Mouse (Mus musculus) liver, embryonic 12.5 days (tissue): ENCODE data around the gene Polh. TPM values are rescaled to one million over a fixed set of nuclear protein-coding genes. Genes with fewer than 3 reads are reported as not detected.

Experiments used
- ATAC-seq: fragments of 200-750 bp; cut with Nextera tagmentation; 2 replicates; pipeline ENCODE4 v1.8.0; 2017; ENCODE audit warnings: moderate number of reproducible peaks, mild to moderate bottlenecking, moderate library complexity
- H3K27ac ChIP-seq: fragments of 300-500 bp; sonication (generic); 2 replicates; pipeline ENCODE4 v1.5.1; 2016; ENCODE audit warnings: mild to moderate bottlenecking
- H3K27me3 ChIP-seq: fragments of 300-500 bp; sonication (generic); replicated peaks from 2 replicates; pipeline ENCODE4 v1.6.1; 2016; ENCODE audit warnings: mild to moderate bottlenecking, moderate library complexity
- H3K36me3 ChIP-seq: fragments of 300-500 bp; sonication (generic); 2 replicates; pipeline ENCODE4 v1.6.1; 2016; ENCODE audit warnings: mild to moderate bottlenecking, moderate library complexity
- H3K4me1 ChIP-seq: fragments of 300-500 bp; sonication (generic); 2 replicates; pipeline ENCODE4 v1.6.1; 2016
- H3K4me2 ChIP-seq: fragments of 300-500 bp; sonication (generic); 2 replicates; pipeline ENCODE4 v1.6.1; 2016; ENCODE audit warnings: mild to moderate bottlenecking, moderate library complexity
- H3K4me3 ChIP-seq: fragments of 300-500 bp; sonication (generic); 2 replicates; pipeline ENCODE4 v1.5.1; 2016; ENCODE audit warnings: mild to moderate bottlenecking, moderate library complexity
- H3K9ac ChIP-seq: fragments of 300-500 bp; sonication (generic); 2 replicates; pipeline ENCODE4 v1.6.1; 2016; ENCODE audit warnings: mild to moderate bottlenecking, moderate library complexity
- H3K9me3 ChIP-seq: fragments of 300-500 bp; sonication (generic); replicated peaks from 2 replicates; pipeline ENCODE4 v1.6.1; 2016; ENCODE audit warnings: mild to moderate bottlenecking, moderate library complexity
- WGBS: fragments of 180-500 bp; shearing (Covaris S2); methylation state at CpG from one replicate; pipeline ENCODE4 v1.1.7; 2016; ENCODE audit not compliant: insufficient replicate concordance; 5-methylcytosine and 5-hydroxymethylcytosine counted together
- polyA plus RNA-seq: library from polyadenylated mRNA; unstranded; fragments of >200 nt; fragmentation: Nextera tagmentation; extraction: Ambion mirVana; gene quantifications from 2 replicates; pipeline ENCODE4 v1.2.1, GENCODE M21; 2016

The Polh gene
- polyA plus RNA-seq, 1 experiment from 2014 or later: 25.0 TPM

- no peak overlapping the region for H3K4me2 ChIP-seq
- ATAC-seq: no peak
- H3K9ac ChIP-seq: no peak overlapping the region
- WGBS: 60% methylated on average over 1 of the region's 1 CpGs
- H3K27me3 ChIP-seq: no peaks in the 10 kb centered on the region
- 0 out of 2 replicates have a peak overlapping the region, but pooled peaks have one; percentile 53 for H3K27ac ChIP-seq
- no peaks in the 10 kb centered on the region for H3K9me3 ChIP-seq
- H3K4me1 ChIP-seq: peaks cover 22% of the 10 kb centered on the region
- no peak overlapping the region for H3K4me3 ChIP-seq
- peaks cover 97% of the 10 kb centered on the region for H3K36me3 ChIP-seq
Measured at GRCm38 (mm10) chr17:46236067-46236466, 33.6 kb upstream of the Polh start.

- no peak overlapping the region for H3K9ac ChIP-seq
- H3K27me3 ChIP-seq: no peaks in the 10 kb centered on the region
- H3K4me1 ChIP-seq: no peaks in the 10 kb centered on the region
- H3K4me2 ChIP-seq: no peak overlapping the region
- H3K36me3 ChIP-seq: peaks cover 99% of the 10 kb centered on the region
- no peak overlapping the region for H3K27ac ChIP-seq
- 79% methylated on average over 7 of the region's 7 CpGs for WGBS
- no peaks in the 10 kb centered on the region for H3K9me3 ChIP-seq
- no peak for ATAC-seq
- no peak overlapping the region for H3K4me3 ChIP-seq
Measured at GRCm38 (mm10) chr17:46227576-46227975, 25.1 kb upstream of the Polh start.

- Histone ChIP-seq H3K4me3 (no peak overlapping the region), H3K9ac (no peak overlapping the region), H3K27ac (no peak overlapping the region), H3K36me3 (peaks cover 100% of the 10 kb centered on the region), H3K9me3 (no peaks in the 10 kb centered on the region), H3K4me1 (no peaks in the 10 kb centered on the region), H3K4me2 (no peak overlapping the region), H3K27me3 (no peaks in the 10 kb centered on the region)
- no peak for ATAC-seq
- WGBS: 72% methylated on average over 3 of the region's 3 CpGs
Measured at GRCm38 (mm10) chr17:46221601-46222000, 19.2 kb upstream of the Polh start.

- Histone ChIP-seq H3K4me1 (no peaks in the 10 kb centered on the region), H3K36me3 (peaks cover 99% of the 10 kb centered on the region), H3K4me3 (no peak overlapping the region), H3K4me2 (no peak overlapping the region), H3K27ac (no peak overlapping the region), H3K9ac (no peak overlapping the region), H3K27me3 (no peaks in the 10 kb centered on the region), H3K9me3 (no peaks in the 10 kb centered on the region)
- no peak for ATAC-seq
- WGBS: 80% methylated on average over 3 of the region's 3 CpGs
Measured at GRCm38 (mm10) chr17:46210550-46210949, 8.1 kb upstream of the Polh start.

GRCm38 (mm10) chr17:46206676-46207075 lies 4.2 kb upstream of the Polh start:
- no peaks in the 10 kb centered on the region for H3K27me3 ChIP-seq
- no peak overlapping the region for H3K4me2 ChIP-seq
- H3K36me3 ChIP-seq: peaks cover 73% of the 10 kb centered on the region
- no peak overlapping the region for H3K27ac ChIP-seq
- H3K4me3 ChIP-seq: no peak overlapping the region
- peaks cover 15% of the 10 kb centered on the region for H3K4me1 ChIP-seq
- H3K9ac ChIP-seq: no peak overlapping the region
- ATAC-seq: no peak
- H3K9me3 ChIP-seq: no peaks in the 10 kb centered on the region

GRCm38 (mm10) chr17:46203078-46203477 lies 633 bp upstream of the Polh start:
- Histone ChIP-seq H3K4me3 (peak overlapping the region; percentile 91), H3K9me3 (no peaks in the 10 kb centered on the region), H3K27ac (peak overlapping the region; percentile 98), H3K27me3 (no peaks in the 10 kb centered on the region), H3K9ac (peak overlapping the region; percentile 85), H3K36me3 (peaks cover 58% of the 10 kb centered on the region), H3K4me2 (peak overlapping the region; percentile 90), H3K4me1 (peaks cover 34% of the 10 kb centered on the region)
- ATAC-seq: 0 out of 2 replicates have a peak, but pooled peaks have one; percentile 0
- 0% methylated on average over 20 of the region's 20 CpGs for WGBS

- 35% methylated on average over 6 of the region's 6 CpGs for WGBS
- peak overlapping the region; percentile 91 for H3K4me3 ChIP-seq
- H3K27me3 ChIP-seq: no peaks in the 10 kb centered on the region
- ATAC-seq: no peak
- peak overlapping the region; percentile 85 for H3K9ac ChIP-seq
- peaks cover 58% of the 10 kb centered on the region for H3K36me3 ChIP-seq
- no peaks in the 10 kb centered on the region for H3K9me3 ChIP-seq
- H3K4me2 ChIP-seq: peak overlapping the region; percentile 90
- H3K4me1 ChIP-seq: peaks cover 34% of the 10 kb centered on the region
- H3K27ac ChIP-seq: peak overlapping the region; percentile 98; the same call in 1 of the 2 replicates
Measured at GRCm38 (mm10) chr17:46201151-46201550, 1.3 kb downstream of the Polh start.

- 86% methylated on average over 2 of the region's 2 CpGs for WGBS
- H3K4me2 ChIP-seq: no peak overlapping the region
- H3K9ac ChIP-seq: no peak overlapping the region
- peaks cover 98% of the 10 kb centered on the region for H3K36me3 ChIP-seq
- H3K27me3 ChIP-seq: no peaks in the 10 kb centered on the region
- H3K4me3 ChIP-seq: no peak overlapping the region
- no peaks in the 10 kb centered on the region for H3K4me1 ChIP-seq
- H3K27ac ChIP-seq: no peak overlapping the region
- no peaks in the 10 kb centered on the region for H3K9me3 ChIP-seq
- ATAC-seq: no peak
Measured at GRCm38 (mm10) chr17:46188829-46189228, 13.6 kb downstream of the Polh start.

GRCm38 (mm10) chr17:46182273-46182672 lies 20.2 kb downstream of the Polh start:
- no peaks in the 10 kb centered on the region for H3K4me1 ChIP-seq
- 89% methylated on average over 4 of the region's 4 CpGs for WGBS
- H3K27me3 ChIP-seq: no peaks in the 10 kb centered on the region
- H3K9me3 ChIP-seq: no peaks in the 10 kb centered on the region
- H3K9ac ChIP-seq: no peak overlapping the region
- no peak for ATAC-seq
- no peak overlapping the region for H3K4me2 ChIP-seq
- peaks cover 100% of the 10 kb centered on the region for H3K36me3 ChIP-seq
- no peak overlapping the region for H3K4me3 ChIP-seq
- H3K27ac ChIP-seq: no peak overlapping the region

- Histone ChIP-seq H3K4me1 (peaks cover 20% of the 10 kb centered on the region), H3K9me3 (no peaks in the 10 kb centered on the region), H3K36me3 (peaks cover 96% of the 10 kb centered on the region), H3K9ac (no peak overlapping the region), H3K27ac (peak overlapping the region; percentile 3; the same call in 1 of the 2 replicates), H3K4me3 (no peak overlapping the region), H3K4me2 (no peak overlapping the region), H3K27me3 (no peaks in the 10 kb centered on the region)
- no peak for ATAC-seq
- WGBS: 59% methylated on average over 3 of the region's 3 CpGs
Measured at GRCm38 (mm10) chr17:46170538-46170937, 31.9 kb downstream of the Polh start.

GRCm38 (mm10) chr17:46168768-46169167 lies 33.7 kb downstream of the Polh start:
- Histone ChIP-seq H3K9me3 (no peaks in the 10 kb centered on the region), H3K9ac (no peak overlapping the region), H3K4me3 (no peak overlapping the region), H3K4me1 (peaks cover 22% of the 10 kb centered on the region), H3K36me3 (peaks cover 99% of the 10 kb centered on the region), H3K4me2 (no peak overlapping the region), H3K27me3 (no peaks in the 10 kb centered on the region), H3K27ac (peak overlapping the region; percentile 73; the same call in 1 of the 2 replicates)
- ATAC-seq: no peak
- 83% methylated on average over 5 of the region's 5 CpGs for WGBS

- WGBS: 56% methylated on average over 5 of the region's 5 CpGs
- no peaks in the 10 kb centered on the region for H3K27me3 ChIP-seq
Measured at GRCm38 (mm10) chr17:46168318-46168717, 34.1 kb downstream of the Polh start.

GRCm38 (mm10) chr17:46167014-46167413 lies 35.4 kb downstream of the Polh start:
- H3K36me3 ChIP-seq: peaks cover 100% of the 10 kb centered on the region
- no peaks in the 10 kb centered on the region for H3K9me3 ChIP-seq
- H3K4me3 ChIP-seq: no peak overlapping the region
- 84% methylated on average over 11 of the region's 11 CpGs for WGBS
- peaks cover 38% of the 10 kb centered on the region for H3K4me1 ChIP-seq
- H3K4me2 ChIP-seq: no peak overlapping the region
- H3K9ac ChIP-seq: no peak overlapping the region
- H3K27me3 ChIP-seq: no peaks in the 10 kb centered on the region
- ATAC-seq: no peak
- H3K27ac ChIP-seq: peak overlapping the region; percentile 45; the same call in 1 of the 2 replicates

More at GRCm38 (mm10) chr17:46168318-46168717, 34.1 kb downstream of the Polh start:
- no peaks in the 10 kb centered on the region for H3K9me3 ChIP-seq
- H3K4me2 ChIP-seq: no peak overlapping the region
- peak; percentile 77 for ATAC-seq
- H3K4me1 ChIP-seq: peaks cover 25% of the 10 kb centered on the region
- peak overlapping the region; percentile 73 for H3K27ac ChIP-seq
- H3K9ac ChIP-seq: no peak overlapping the region
- peaks cover 100% of the 10 kb centered on the region for H3K36me3 ChIP-seq
- H3K4me3 ChIP-seq: no peak overlapping the region
